In genomic region chr1:164440708-164441407, GRCm38 (mm10) we compare ENCODE assay signal across 27 mouse cellular contexts. TPM values are rescaled to one million over a fixed set of nuclear protein-coding genes. Genes with fewer than 3 reads are reported as not detected.
DNase-seq lines count a peak whose midpoint lies in the region; ATAC-seq and TF ChIP-seq lines count a peak whose summit lies in the region.
"Had no signal": no experiment of that assay in that cellular context is flagged by ENCODE, and none has a peak within 500 bp of the region (broad histone marks: within the 10 kb centered on the region; RNA-seq: fewer than 3 reads in every experiment).

No protein-coding gene starts in this region.

- no peaks in the 10 kb centered on the region for H3K9me3 ChIP-seq in heart, embryonic 12.5 days (replicated peaks)
- H3K9me3 ChIP-seq in liver, embryonic 15.5 days (replicated peaks): no peaks in the 10 kb centered on the region
- H3K9me3 ChIP-seq: embryonic facial prominence, embryonic 12.5 days; forebrain, embryonic 13.5 days; G1E; kidney, embryonic 15.5 days; limb, embryonic 10.5 days; neural tube, embryonic 12.5 days; stomach, embryonic 15.5 days had no signal

- no peak overlapping the region for H3K9ac ChIP-seq in heart, embryonic 12.5 days
- no peak overlapping the region for H3K9ac ChIP-seq in liver, embryonic 15.5 days
- H3K9ac ChIP-seq: embryonic facial prominence, embryonic 12.5 days; forebrain, embryonic 13.5 days; kidney, embryonic 15.5 days; neural tube, embryonic 12.5 days; stomach, embryonic 15.5 days had no signal

- peaks cover 97% of the 10 kb centered on the region for H3K36me3 ChIP-seq in heart, embryonic 12.5 days
- H3K36me3 ChIP-seq in testis, adult 2 months (ENCODE audit: control insufficient read depth, insufficient read depth, low read length): no peaks in the 10 kb centered on the region
- peaks cover 13% of the 10 kb centered on the region; the same call in 1 of the 2 replicates for H3K36me3 ChIP-seq in liver, embryonic 15.5 days (replicated peaks)

- H3K27ac ChIP-seq in heart, embryonic 12.5 days (ENCODE audit: poor library complexity, severe bottlenecking): no peak overlapping the region
- peak overlapping the region; percentile 34; the same call in 1 of the 2 replicates for H3K27ac ChIP-seq in testis, adult 2 months (ENCODE audit: control insufficient read depth, insufficient read depth, low read depth, low read length)
- no peak overlapping the region for H3K27ac ChIP-seq in liver, embryonic 15.5 days (replicated peaks)
- peak overlapping the region; percentile 58; the same call in 1 of the 2 replicates for H3K27ac ChIP-seq in olfactory bulb, adult 2 months (ENCODE audit: insufficient read depth, low read depth, low read length)
- H3K27ac ChIP-seq: embryonic facial prominence, embryonic 12.5 days; forebrain, embryonic 13.5 days; hindbrain, postnatal 0 days; kidney, embryonic 15.5 days; limb, embryonic 10.5 days; neural tube, embryonic 12.5 days; stomach, embryonic 15.5 days had no signal

- peaks cover 13% of the 10 kb centered on the region for H3K4me1 ChIP-seq in heart, embryonic 12.5 days (replicated peaks)
- H3K4me1 ChIP-seq in testis, adult 2 months (ENCODE audit: control insufficient read depth, insufficient read depth, low read length): peaks cover 2% of the 10 kb centered on the region; the same call in 1 of the 2 replicates
- peaks cover 17% of the 10 kb centered on the region; the same call in 1 of the 2 replicates for H3K4me1 ChIP-seq in liver, embryonic 15.5 days (replicated peaks)
- peaks cover 31% of the 10 kb centered on the region for H3K4me1 ChIP-seq in olfactory bulb, adult 2 months (ENCODE audit: control insufficient read depth, insufficient read depth, low read length)
- H3K4me1 ChIP-seq: embryonic facial prominence, embryonic 12.5 days; forebrain, embryonic 13.5 days; kidney, embryonic 15.5 days; limb, embryonic 10.5 days; neural tube, embryonic 12.5 days; stomach, embryonic 15.5 days had no signal

- H3K27me3 ChIP-seq in heart, embryonic 12.5 days (replicated peaks): no peaks in the 10 kb centered on the region
- H3K27me3 ChIP-seq in testis, adult 2 months (ENCODE audit: control insufficient read depth, insufficient read depth, low read length): no peaks in the 10 kb centered on the region
- H3K27me3 ChIP-seq in liver, embryonic 15.5 days: no peaks in the 10 kb centered on the region
- H3K27me3 ChIP-seq: embryonic facial prominence, embryonic 12.5 days; forebrain, embryonic 13.5 days; kidney, embryonic 15.5 days; neural tube, embryonic 12.5 days; stomach, embryonic 15.5 days had no signal

- no peak for TF ChIP-seq POLR2A in testis, adult 2 months (IDR thresholded peaks at IDR 0.05; ENCODE audit: control insufficient read depth, low read depth, low read length)
- TF ChIP-seq POLR2A in olfactory bulb, adult 2 months (IDR thresholded peaks at IDR 0.05; ENCODE audit: insufficient read depth, low read depth, low read length): no peak

- H3K4me2 ChIP-seq in heart, embryonic 12.5 days: no peak overlapping the region
- peak overlapping the region; percentile 36; the same call in 1 of the 2 replicates for H3K4me2 ChIP-seq in liver, embryonic 15.5 days
- H3K4me2 ChIP-seq: embryonic facial prominence, embryonic 12.5 days; forebrain, embryonic 13.5 days; kidney, embryonic 15.5 days; neural tube, embryonic 12.5 days; stomach, embryonic 15.5 days had no signal

- TF ChIP-seq CTCF in testis, adult 2 months (IDR thresholded peaks at IDR 0.05; ENCODE audit: control insufficient read depth, insufficient read depth, insufficient replicate concordance, low read depth, low read length): no peak
- no peak for TF ChIP-seq CTCF in olfactory bulb, adult 2 months (IDR thresholded peaks at IDR 0.05; ENCODE audit: insufficient read depth, low read depth, low read length)

- ATAC-seq in heart, embryonic 12.5 days (ENCODE audit: insufficient number of reproducible peaks, low FRiP score): no peak
- peak; percentile 62 for ATAC-seq in liver, embryonic 15.5 days (ENCODE audit: insufficient read depth)
- ATAC-seq: activated CD4-positive, CD25-positive, alpha-beta regulatory T cell, adult 4 months; forebrain, embryonic 13.5 days; hindbrain, postnatal 0 days; intestine, embryonic 16.5 days; lung, postnatal 0 days had no signal

- 60% methylated on average over 11 of the region's 11 CpGs for WGBS in heart, embryonic 12.5 days
- WGBS in liver, embryonic 15.5 days (ENCODE audit: insufficient replicate concordance): 40% methylated on average over 11 of the region's 11 CpGs
- WGBS in olfactory bulb, adult 2 months: 40% methylated on average over 11 of the region's 11 CpGs

- no peak overlapping the region for H3K4me3 ChIP-seq in heart, embryonic 12.5 days
- no peak overlapping the region for H3K4me3 ChIP-seq in testis, adult 2 months (ENCODE audit: control insufficient read depth, low read depth, low read length)
- no peak overlapping the region for H3K4me3 ChIP-seq in liver, embryonic 15.5 days (replicated peaks)
- no peak overlapping the region for H3K4me3 ChIP-seq in olfactory bulb, adult 2 months (ENCODE audit: insufficient read depth, low read depth, low read length)
- H3K4me3 ChIP-seq: embryonic facial prominence, embryonic 12.5 days; forebrain, embryonic 13.5 days; kidney, embryonic 15.5 days; limb, embryonic 10.5 days; neural tube, embryonic 12.5 days; stomach, embryonic 15.5 days had no signal

- DNase-seq in heart, postnatal 4 days: peak; percentile 4
- no peak for DNase-seq in testis, postnatal 14 days (ENCODE audit: low spot score)
- DNase-seq in lung, postnatal 10 days: no peak
- DNase-seq in cerebellum, postnatal 14 days: no peak
- DNase-seq: adrenal gland, adult 8-10 months; cerebellum, adult 18-20 months; cerebellum, postnatal 25 days; gastrocnemius, postnatal 10 days; heart, adult 18-20 months; midbrain, embryonic 14.5 days; thymus, adult 2 months; thymus, postnatal 4 days had no signal

RNA-seq across cellular contexts. Expression of gene Atp1b1, which starts 17.3 kb away (rescaled TPM):
- total RNA-seq in heart, postnatal 4 days (2021): 100 to 1,000 TPM; 423 to 424 TPM
- polyA plus RNA-seq in heart, embryonic 12.5 days (2016; fragmentation: Nextera tagmentation; extraction: Ambion mirVana): 413 and 416 TPM in 2 replicates
- polyA plus RNA-seq in testis, adult 2 months (2012; rRNA removed): 11.9 and 15.8 TPM in 2 replicates
- 13.5 and 15.7 TPM in 2 replicates for polyA plus RNA-seq in liver, embryonic 15.5 days (2015; fragmentation: Nextera tagmentation; extraction: Ambion mirVana)
- 868 and 1,072 TPM in 2 replicates for polyA plus RNA-seq in olfactory bulb, adult 2 months (2012; ENCODE audit: insufficient read depth, insufficient read length, low replicate concordance, missing spikeins)
- polyA plus RNA-seq: G1E had no signal

Comparison
In these comparisons a context has a peak if more than half of its experiments do, and no peak if none do; other contexts are left out.
1. H3K27ac ChIP-seq: peak in testis, adult 2 months (single experiment) and olfactory bulb, adult 2 months (single experiment); none in heart, embryonic 12.5 days (single experiment) and liver, embryonic 15.5 days (single experiment).
2. RNA of gene Atp1b1, which starts 17.3 kb away (polyA plus RNA-seq): 868 to 1,072 TPM in olfactory bulb, adult 2 months and 413 to 416 TPM in heart, embryonic 12.5 days; 11.9 to 15.8 TPM in testis, adult 2 months and 13.5 to 15.7 TPM in liver, embryonic 15.5 days; every median in the first group is over 10 times any median in the second.